Mouse (Mus musculus): Measurements from ENCODE around the gene Tex35. TPM values are rescaled to one million over a fixed set of nuclear protein-coding genes. Genes with fewer than 3 reads are reported as not detected.

Gene Tex35
- polyA plus RNA-seq, 1 experiment from 2014 or later, result not detected

- WGBS, result 75% methylated on average over 10 of the region's 10 CpGs
- Histone ChIP-seq H3K4me3 (replicated peaks) (no peak overlapping the region), H3K9ac (no peak overlapping the region), H3K36me3 (no peaks in the 10 kb centered on the region), H3K9me3 (no peaks in the 10 kb centered on the region), H3K4me2 (replicated peaks) (no peak overlapping the region), H3K27ac (no peak overlapping the region), H3K27me3 (replicated peaks) (no peaks in the 10 kb centered on the region), H3K4me1 (replicated peaks) (no peaks in the 10 kb centered on the region)
- ATAC-seq, result no peak
Measured at GRCm38 (mm10) chr1:157061800-157062444, 46.6 kb downstream of the Tex35 start.

DNA sequence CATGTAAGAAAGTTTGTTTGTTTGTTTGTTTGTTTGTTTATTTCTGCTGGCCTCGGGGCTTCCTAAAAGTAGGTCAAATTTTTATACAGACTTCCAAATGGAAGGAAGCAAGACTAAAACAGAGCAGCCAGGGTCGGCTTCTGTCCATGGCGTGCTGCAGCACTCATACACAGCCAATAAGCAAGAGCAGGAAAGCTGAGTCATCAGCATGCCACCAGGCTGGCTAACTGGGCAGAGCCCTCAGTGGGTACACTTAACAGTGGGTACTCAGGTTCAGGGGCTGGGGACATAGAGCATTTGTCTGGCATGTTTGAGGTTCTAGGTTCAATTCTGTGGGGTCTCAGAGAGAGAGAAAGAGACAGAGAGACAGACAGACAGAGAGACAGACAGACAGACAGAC, 47.3 kb downstream of the Tex35 start:
- Histone ChIP-seq H3K27me3 (replicated peaks) (no peaks in the 10 kb centered on the region), H3K9me3 (no peaks in the 10 kb centered on the region), H3K4me1 (replicated peaks) (no peaks in the 10 kb centered on the region), H3K4me2 (replicated peaks) (no peak overlapping the region), H3K27ac (no peak overlapping the region), H3K36me3 (no peaks in the 10 kb centered on the region), H3K9ac (no peak overlapping the region), H3K4me3 (replicated peaks) (no peak overlapping the region)
- no peak for ATAC-seq
- WGBS, result 72% methylated on average over 3 of the region's 3 CpGs

GRCm38 (mm10) chr1:157060441-157061135, 47.9 kb downstream of the Tex35 start:
- ATAC-seq, result no peak
- Histone ChIP-seq H3K4me3 (replicated peaks) (no peak overlapping the region), H3K27me3 (replicated peaks) (no peaks in the 10 kb centered on the region), H3K4me1 (replicated peaks) (no peaks in the 10 kb centered on the region), H3K9ac (no peak overlapping the region), H3K36me3 (no peaks in the 10 kb centered on the region), H3K27ac (no peak overlapping the region), H3K9me3 (no peaks in the 10 kb centered on the region), H3K4me2 (replicated peaks) (no peak overlapping the region)
- 74% methylated on average over 12 of the region's 12 CpGs for WGBS

DNA sequence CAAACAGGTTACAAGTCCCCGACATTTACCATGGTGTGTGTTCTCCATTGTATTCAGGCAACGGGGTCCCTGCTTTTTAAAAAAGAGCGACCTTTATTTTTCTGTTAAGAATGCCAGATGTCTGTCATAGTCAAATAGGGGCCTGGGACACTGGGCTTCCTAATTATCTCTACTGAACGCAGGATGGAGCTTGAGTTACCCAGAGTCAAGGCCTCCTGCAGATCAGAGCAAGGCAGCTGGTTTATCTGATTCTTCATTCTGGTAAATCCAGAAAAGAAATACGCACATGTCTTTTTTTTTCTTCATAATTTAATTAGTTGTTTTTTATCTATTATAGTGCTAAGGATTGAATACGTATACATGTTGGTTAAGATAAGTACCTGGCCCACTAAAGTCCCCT, 52.6 kb downstream of the Tex35 start:
- Histone ChIP-seq H3K27ac (no peak overlapping the region), H3K4me2 (replicated peaks) (no peak overlapping the region), H3K4me1 (replicated peaks) (no peaks in the 10 kb centered on the region), H3K9ac (no peak overlapping the region), H3K27me3 (replicated peaks) (no peaks in the 10 kb centered on the region), H3K36me3 (no peaks in the 10 kb centered on the region), H3K9me3 (no peaks in the 10 kb centered on the region), H3K4me3 (replicated peaks) (no peak overlapping the region)
- WGBS, result 75% methylated on average over 6 of the region's 6 CpGs
- ATAC-seq, result no peak

DNA sequence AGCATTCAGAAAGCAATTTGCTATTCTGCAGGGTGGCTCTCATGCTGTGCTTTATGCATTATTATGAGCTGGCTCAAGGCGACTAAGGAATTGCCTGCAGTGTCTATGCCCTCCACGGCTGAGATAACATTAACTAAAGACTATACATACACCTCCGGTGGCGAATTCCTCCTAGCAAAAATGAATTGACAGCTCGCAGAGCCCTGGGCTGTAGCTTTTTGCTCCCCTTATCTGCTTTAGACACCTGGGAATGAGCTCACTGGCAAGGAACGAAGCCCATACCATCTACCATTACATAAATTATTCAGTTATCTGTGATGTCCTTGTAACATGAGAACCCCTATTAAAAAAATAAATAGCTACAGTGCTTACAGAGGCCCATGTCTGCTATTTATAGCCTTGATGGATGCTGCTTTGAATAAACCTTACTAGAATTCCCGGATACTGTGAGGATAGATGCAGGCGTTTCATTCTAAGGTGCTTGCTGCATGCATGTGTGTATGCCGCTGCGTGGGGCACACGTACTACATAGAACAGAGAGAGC, 53.1 kb downstream of the Tex35 start:
- Histone ChIP-seq H3K27ac (no peak overlapping the region), H3K36me3 (no peaks in the 10 kb centered on the region), H3K9me3 (no peaks in the 10 kb centered on the region), H3K9ac (no peak overlapping the region), H3K4me1 (replicated peaks) (no peaks in the 10 kb centered on the region), H3K4me2 (replicated peaks) (no peak overlapping the region), H3K4me3 (replicated peaks) (no peak overlapping the region), H3K27me3 (replicated peaks) (no peaks in the 10 kb centered on the region)
- peak; percentile 47 for ATAC-seq
- 52% methylated on average over 11 of the region's 11 CpGs for WGBS

DNA sequence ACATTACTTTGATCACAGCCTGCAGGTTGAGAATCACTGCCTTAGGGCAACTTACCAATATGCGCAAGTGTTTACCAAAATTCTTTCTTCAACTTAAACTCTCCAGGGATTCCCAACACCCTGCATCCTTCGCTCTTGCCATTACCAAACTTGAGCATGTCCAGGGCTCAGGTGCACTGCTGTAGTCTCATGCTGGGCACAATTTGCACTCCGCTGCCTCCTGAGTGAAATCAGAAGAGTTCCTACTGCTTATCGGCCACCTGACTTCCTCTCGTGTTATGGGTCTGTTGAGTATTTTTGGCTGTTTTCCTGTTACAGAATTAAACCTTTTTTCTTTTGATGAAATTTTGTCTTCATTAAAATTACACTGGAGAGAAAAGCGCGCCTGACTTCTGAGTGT, 53.8 kb downstream of the Tex35 start:
- 86% methylated on average over 7 of the region's 7 CpGs for WGBS
- Histone ChIP-seq H3K9me3 (no peaks in the 10 kb centered on the region), H3K4me1 (replicated peaks) (no peaks in the 10 kb centered on the region), H3K36me3 (no peaks in the 10 kb centered on the region), H3K4me3 (replicated peaks) (no peak overlapping the region), H3K27ac (no peak overlapping the region), H3K9ac (no peak overlapping the region), H3K4me2 (replicated peaks) (no peak overlapping the region), H3K27me3 (replicated peaks) (no peaks in the 10 kb centered on the region)
- ATAC-seq, result no peak

DNA sequence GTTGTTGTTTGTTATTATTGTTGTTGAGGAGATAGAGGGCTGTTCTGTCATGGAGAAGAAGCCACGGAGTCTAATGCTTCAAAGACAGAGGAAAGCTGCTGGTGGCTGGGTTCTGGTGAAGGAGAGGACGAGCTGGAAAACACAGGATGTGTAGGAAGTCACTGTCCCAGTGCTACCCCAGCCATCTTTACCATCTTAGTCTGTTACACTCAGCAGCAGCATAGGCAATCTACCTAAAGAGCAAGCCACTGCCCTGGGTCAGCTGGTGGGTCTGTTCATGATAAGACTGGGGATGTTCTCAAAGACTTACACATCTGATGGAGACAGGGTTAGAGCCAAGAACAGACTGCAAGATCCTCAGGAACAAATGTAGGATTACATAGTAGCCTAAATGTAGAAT, 58.6 kb downstream of the Tex35 start:
- no peak for ATAC-seq
- H3K36me3 ChIP-seq, result no peaks in the 10 kb centered on the region
- no peaks in the 10 kb centered on the region for H3K4me1 ChIP-seq (replicated peaks)
- H3K27ac ChIP-seq, result no peak overlapping the region
- no peaks in the 10 kb centered on the region for H3K9me3 ChIP-seq
- H3K4me2 ChIP-seq (replicated peaks), result no peak overlapping the region
- no peaks in the 10 kb centered on the region for H3K27me3 ChIP-seq (replicated peaks)
- 76% methylated on average over 2 of the region's 2 CpGs for WGBS
- no peak overlapping the region for H3K4me3 ChIP-seq (replicated peaks)
- H3K9ac ChIP-seq, result no peak overlapping the region

Other genes starting within 250 kb of the Tex35 start
- 36.5 and 41.3 TPM in 2 replicates for gene Ralgps2, start 169.1 kb downstream of the Tex35 start, polyA plus RNA-seq (2015; fragmentation: Nextera tagmentation; extraction: Ambion mirVana)

Data from intestine, embryonic 15.5 days (tissue).